Mouse (Mus musculus): ENCODE results near the gene Mthfsd. TPM values are rescaled to one million over a fixed set of nuclear protein-coding genes. Genes with fewer than 3 reads are reported as not detected.

Mthfsd gene
- polyA plus RNA-seq, 1 experiment from 2014 or later: 56.1 TPM

GRCm38 (mm10) chr8:121047441-121047840 lies 60.8 kb downstream of the Mthfsd start:
- WGBS: 75% methylated on average over 9 of the region's 9 CpGs
- no peak for DNase-seq (ENCODE audit: low spot score)
- no peak overlapping the region for H3K27ac ChIP-seq (ENCODE audit: low read depth, low read length)
- H3K4me1 ChIP-seq (replicated peaks; ENCODE audit: control insufficient read depth, insufficient read depth, low read length): no peaks in the 10 kb centered on the region
- H3K4me3 ChIP-seq (ENCODE audit: low read depth, low read length): no peak overlapping the region
- no peaks in the 10 kb centered on the region for H3K36me3 ChIP-seq (ENCODE audit: control insufficient read depth, insufficient read depth, low read length)
- no peak overlapping the region for H3K4me2 ChIP-seq (replicated peaks; ENCODE audit: low read depth, low read length)
- H3K9me3 ChIP-seq (ENCODE audit: control insufficient read depth, low read length): no peaks in the 10 kb centered on the region
- ATAC-seq (ENCODE audit: low FRiP score): no peak
- no peaks in the 10 kb centered on the region for H3K27me3 ChIP-seq (ENCODE audit: control insufficient read depth, insufficient read depth, low read length)
- H3K9ac ChIP-seq (ENCODE audit: low read depth, low read length): no peak overlapping the region

GRCm38 (mm10) chr8:121043719-121044440 lies 64.3 kb downstream of the Mthfsd start:
- no peak overlapping the region for H3K4me2 ChIP-seq (replicated peaks; ENCODE audit: low read depth, low read length)
- no peaks in the 10 kb centered on the region for H3K36me3 ChIP-seq (ENCODE audit: control insufficient read depth, insufficient read depth, low read length)
- 63% methylated on average over 19 of the region's 19 CpGs for WGBS
- no peak overlapping the region for H3K4me3 ChIP-seq (ENCODE audit: low read depth, low read length)
- H3K9ac ChIP-seq (ENCODE audit: low read depth, low read length): no peak overlapping the region
- no peak overlapping the region for H3K27ac ChIP-seq (ENCODE audit: low read depth, low read length)
- DNase-seq (ENCODE audit: low spot score) (no peak), ATAC-seq (ENCODE audit: low FRiP score) (no peak)
- H3K4me1 ChIP-seq (replicated peaks; ENCODE audit: control insufficient read depth, insufficient read depth, low read length): no peaks in the 10 kb centered on the region
- H3K27me3 ChIP-seq (ENCODE audit: control insufficient read depth, insufficient read depth, low read length): no peaks in the 10 kb centered on the region
- no peaks in the 10 kb centered on the region for H3K9me3 ChIP-seq (ENCODE audit: control insufficient read depth, low read length)

Other genes starting within 250 kb of the Mthfsd start
- gene Foxf1, start 24.0 kb downstream of the Mthfsd start, polyA plus RNA-seq (2014; fragmentation: Nextera tagmentation; extraction: Ambion mirVana): 2.1 and 2.3 TPM in 2 replicates
- 6.8 and 8.0 TPM in 2 replicates for gene Foxc2, start 7.8 kb upstream of the Mthfsd start, polyA plus RNA-seq (2014; fragmentation: Nextera tagmentation; extraction: Ambion mirVana)
- 0.73 and 1.9 TPM in 2 replicates for gene Foxl1, start 19.5 kb upstream of the Mthfsd start, polyA plus RNA-seq (2014; fragmentation: Nextera tagmentation; extraction: Ambion mirVana)

All from hindbrain, embryonic 11.5 days (tissue).